Mouse (Mus musculus): ENCODE results near the gene Lrrc71. TPM values are rescaled to one million over a fixed set of nuclear protein-coding genes. Genes with fewer than 3 reads are reported as not detected.

Lrrc71 gene
- polyA plus RNA-seq, 1 experiment, result 0.08 TPM

DNA sequence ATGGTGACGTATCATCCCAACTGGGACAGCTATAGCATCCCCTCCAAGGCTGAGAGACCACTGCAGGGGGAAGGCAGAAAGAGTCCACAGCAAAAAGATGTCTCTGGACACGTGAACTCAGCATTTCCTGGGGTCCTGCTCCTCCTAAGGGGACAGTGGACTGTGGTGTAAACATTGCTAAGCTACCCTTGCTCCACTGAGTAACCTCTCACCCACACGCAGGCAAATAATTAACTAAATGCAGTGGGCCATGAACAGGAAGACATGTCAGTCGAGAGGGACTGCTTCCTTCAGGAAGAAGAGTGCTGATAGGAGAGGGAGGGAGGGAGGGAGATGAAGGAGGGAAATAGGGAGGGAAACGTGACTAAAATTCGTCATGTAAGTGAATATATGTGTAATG lies 22.7 kb upstream of the Lrrc71 start:
- Histone ChIP-seq H3K79me2 (ENCODE audit: control insufficient read depth, insufficient read depth) (no peaks in the 10 kb centered on the region), H3K4me3 (ENCODE audit: insufficient read depth, poor library complexity, severe bottlenecking) (no peak overlapping the region), H3K79me3 (ENCODE audit: low read depth) (no peaks in the 10 kb centered on the region), H3ac (ENCODE audit: control insufficient read depth, insufficient read length, low read depth) (no peak overlapping the region), H3K27me3 (ENCODE audit: control insufficient read depth, insufficient read depth, insufficient read length) (peaks cover 45% of the 10 kb centered on the region), H3K36me3 (ENCODE audit: control insufficient read depth, insufficient read depth) (no peaks in the 10 kb centered on the region)
- TF ChIP-seq CEBPB (IDR thresholded peaks at IDR 0.05; ENCODE audit: low read depth) (no peak), MAX (IDR thresholded peaks at IDR 0.05) (no peak)

DNA sequence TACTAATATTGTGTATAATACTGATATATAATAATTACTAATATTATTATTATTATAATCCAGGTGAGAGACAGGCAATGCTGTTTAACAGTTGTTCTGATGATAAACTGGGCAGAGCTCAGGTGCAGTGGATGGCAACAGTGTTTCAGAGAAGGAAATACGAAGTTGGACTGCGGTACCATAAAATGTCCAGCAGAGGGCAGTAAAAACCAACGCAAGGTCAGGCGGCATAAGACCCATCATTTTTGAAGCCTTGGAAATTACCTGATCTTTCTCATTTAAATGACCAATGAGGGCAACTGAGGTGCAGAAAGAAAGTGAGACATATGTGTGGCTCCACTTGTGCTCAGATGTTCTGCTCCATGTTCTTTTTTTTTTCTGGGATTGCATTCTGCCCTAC lies 21.9 kb upstream of the Lrrc71 start:
- no peak overlapping the region for H3K4me3 ChIP-seq (ENCODE audit: insufficient read depth, poor library complexity, severe bottlenecking)
- no peak overlapping the region for H3ac ChIP-seq (ENCODE audit: control insufficient read depth, insufficient read length, low read depth)
- H3K27me3 ChIP-seq (ENCODE audit: control insufficient read depth, insufficient read depth, insufficient read length), result peaks cover 37% of the 10 kb centered on the region
- no peaks in the 10 kb centered on the region for H3K79me3 ChIP-seq (ENCODE audit: low read depth)
- no peaks in the 10 kb centered on the region for H3K79me2 ChIP-seq (ENCODE audit: control insufficient read depth, insufficient read depth)
- peak; percentile 39 for TF ChIP-seq CTCF (IDR thresholded peaks at IDR 0.05; ENCODE audit: control insufficient read depth, insufficient read depth, insufficient read length)
- no peak for TF ChIP-seq USF1 (IDR thresholded peaks at IDR 0.05; ENCODE audit: low read depth)
- TF ChIP-seq MYOG (IDR thresholded peaks at IDR 0.05; ENCODE audit: control insufficient read depth, extremely low read depth, insufficient read length), result no peak
- TF ChIP-seq MYOD1 (IDR thresholded peaks at IDR 0.05; ENCODE audit: control insufficient read depth, insufficient read length, low read depth), result no peak
- TF ChIP-seq FOSL1 (IDR thresholded peaks at IDR 0.05; ENCODE audit: insufficient read depth, low read length, poor library complexity, severe bottlenecking), result no peak
- no peak for TF ChIP-seq MAX (IDR thresholded peaks at IDR 0.05)
- H3K36me3 ChIP-seq (ENCODE audit: control insufficient read depth, insufficient read depth), result no peaks in the 10 kb centered on the region

DNA sequence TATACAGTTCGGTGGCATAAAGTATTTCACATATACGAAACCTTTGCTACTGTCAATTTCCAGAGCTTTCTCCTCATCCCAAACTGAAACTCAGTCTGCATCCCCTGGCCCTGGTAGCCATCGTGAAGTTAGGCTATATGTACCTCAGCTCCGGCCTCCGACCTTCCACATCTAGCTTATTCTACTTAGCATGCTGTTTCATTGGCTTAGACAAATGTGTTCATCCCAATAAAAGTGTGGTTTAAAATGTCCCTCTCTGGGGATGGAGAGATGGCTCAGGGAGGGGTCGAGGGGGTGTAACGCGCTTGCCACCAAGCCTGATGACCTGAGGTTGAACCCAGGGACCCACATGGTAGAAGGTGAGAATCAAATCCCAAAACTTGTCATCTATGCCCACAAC lies 21.1 kb upstream of the Lrrc71 start:
- Histone ChIP-seq H3K79me3 (ENCODE audit: low read depth) (no peaks in the 10 kb centered on the region), H3ac (ENCODE audit: control insufficient read depth, insufficient read length, low read depth) (no peak overlapping the region), H3K79me2 (ENCODE audit: control insufficient read depth, insufficient read depth) (no peaks in the 10 kb centered on the region), H3K27me3 (ENCODE audit: control insufficient read depth, insufficient read depth, insufficient read length) (peaks cover 31% of the 10 kb centered on the region), H3K36me3 (ENCODE audit: control insufficient read depth, insufficient read depth) (no peaks in the 10 kb centered on the region), H3K4me3 (ENCODE audit: insufficient read depth, poor library complexity, severe bottlenecking) (no peak overlapping the region)
- TF ChIP-seq CTCF (IDR thresholded peaks at IDR 0.05; ENCODE audit: control insufficient read depth, insufficient read depth, insufficient read length) (no peak), USF1 (IDR thresholded peaks at IDR 0.05; ENCODE audit: low read depth) (no peak), FOSL1 (IDR thresholded peaks at IDR 0.05; ENCODE audit: insufficient read depth, low read length, poor library complexity, severe bottlenecking) (no peak), MYOD1 (IDR thresholded peaks at IDR 0.05; ENCODE audit: control insufficient read depth, insufficient read length, low read depth) (no peak), MYOG (IDR thresholded peaks at IDR 0.05; ENCODE audit: control insufficient read depth, extremely low read depth, insufficient read length) (no peak)

DNA sequence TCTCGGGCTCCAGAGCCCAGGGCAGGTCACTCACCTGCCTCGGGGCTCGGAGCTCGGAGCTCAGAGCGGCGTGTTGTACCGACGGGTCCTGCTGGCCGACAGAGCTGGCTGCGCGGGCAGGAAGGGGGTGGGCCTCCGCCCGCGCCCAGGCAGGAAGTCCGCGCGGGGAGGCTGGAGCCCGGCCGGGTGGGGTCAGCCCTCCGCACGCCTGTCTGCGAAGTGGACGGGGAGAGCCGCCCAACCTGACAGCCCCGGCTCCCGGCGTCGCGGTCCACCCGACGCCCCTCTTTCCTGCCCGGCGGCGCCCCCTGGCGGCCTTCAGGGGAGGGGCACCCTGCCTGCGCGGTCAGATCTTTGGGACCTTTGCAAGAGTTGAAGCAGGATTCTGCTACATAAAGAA lies 20.4 kb upstream of the Lrrc71 start:
- Histone ChIP-seq H3K79me3 (ENCODE audit: low read depth) (no peaks in the 10 kb centered on the region), H3ac (ENCODE audit: control insufficient read depth, insufficient read length, low read depth) (no peak overlapping the region), H3K79me2 (ENCODE audit: control insufficient read depth, insufficient read depth) (no peaks in the 10 kb centered on the region), H3K4me3 (ENCODE audit: insufficient read depth, poor library complexity, severe bottlenecking) (no peak overlapping the region), H3K27me3 (ENCODE audit: control insufficient read depth, insufficient read depth, insufficient read length) (peaks cover 25% of the 10 kb centered on the region), H3K36me3 (ENCODE audit: control insufficient read depth, insufficient read depth) (no peaks in the 10 kb centered on the region)
- no peak for TF ChIP-seq FOSL1 (IDR thresholded peaks at IDR 0.05; ENCODE audit: insufficient read depth, low read length, poor library complexity, severe bottlenecking)
- peak; percentile 83 for TF ChIP-seq CTCF (IDR thresholded peaks at IDR 0.05; ENCODE audit: control insufficient read depth, insufficient read depth, insufficient read length)

DNA sequence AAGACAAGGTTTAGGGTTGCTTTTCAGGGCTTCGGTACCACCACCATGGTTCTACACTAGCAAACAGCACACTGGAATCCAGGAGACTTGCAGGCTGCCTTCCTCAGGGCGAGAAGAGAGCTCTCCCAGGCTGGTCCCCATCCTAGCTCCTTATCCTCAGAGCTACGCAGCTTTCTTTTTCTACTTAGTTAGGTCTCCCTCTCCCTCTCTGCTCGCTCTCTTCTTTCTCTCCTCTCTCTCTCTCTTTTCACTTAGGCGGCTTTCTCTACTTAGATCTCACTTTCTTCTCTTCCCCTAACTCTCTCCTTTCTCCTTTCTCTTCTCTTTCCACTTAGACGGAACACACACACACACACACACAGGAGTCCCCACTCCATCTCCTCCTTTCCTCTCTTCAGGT lies 20.0 kb upstream of the Lrrc71 start:
- Histone ChIP-seq H3K79me3 (ENCODE audit: low read depth) (no peaks in the 10 kb centered on the region), H3K36me3 (ENCODE audit: control insufficient read depth, insufficient read depth) (no peaks in the 10 kb centered on the region), H3K79me2 (ENCODE audit: control insufficient read depth, insufficient read depth) (no peaks in the 10 kb centered on the region), H3K4me3 (ENCODE audit: insufficient read depth, poor library complexity, severe bottlenecking) (no peak overlapping the region), H3K27me3 (ENCODE audit: control insufficient read depth, insufficient read depth, insufficient read length) (peaks cover 21% of the 10 kb centered on the region), H3ac (ENCODE audit: control insufficient read depth, insufficient read length, low read depth) (no peak overlapping the region)
- no peak for TF ChIP-seq MYOG (IDR thresholded peaks at IDR 0.05; ENCODE audit: control insufficient read depth, extremely low read depth, insufficient read length)
- TF ChIP-seq MYOD1 (IDR thresholded peaks at IDR 0.05; ENCODE audit: control insufficient read depth, insufficient read length, low read depth), result no peak
- no peak for TF ChIP-seq CTCF (IDR thresholded peaks at IDR 0.05; ENCODE audit: control insufficient read depth, insufficient read depth, insufficient read length)
- no peak for TF ChIP-seq CEBPB (IDR thresholded peaks at IDR 0.05; ENCODE audit: low read depth)
- no peak for TF ChIP-seq MAX (IDR thresholded peaks at IDR 0.05)
- TF ChIP-seq FOSL1 (IDR thresholded peaks at IDR 0.05; ENCODE audit: insufficient read depth, low read length, poor library complexity, severe bottlenecking), result no peak
- no peak for TF ChIP-seq USF1 (IDR thresholded peaks at IDR 0.05; ENCODE audit: low read depth)

DNA sequence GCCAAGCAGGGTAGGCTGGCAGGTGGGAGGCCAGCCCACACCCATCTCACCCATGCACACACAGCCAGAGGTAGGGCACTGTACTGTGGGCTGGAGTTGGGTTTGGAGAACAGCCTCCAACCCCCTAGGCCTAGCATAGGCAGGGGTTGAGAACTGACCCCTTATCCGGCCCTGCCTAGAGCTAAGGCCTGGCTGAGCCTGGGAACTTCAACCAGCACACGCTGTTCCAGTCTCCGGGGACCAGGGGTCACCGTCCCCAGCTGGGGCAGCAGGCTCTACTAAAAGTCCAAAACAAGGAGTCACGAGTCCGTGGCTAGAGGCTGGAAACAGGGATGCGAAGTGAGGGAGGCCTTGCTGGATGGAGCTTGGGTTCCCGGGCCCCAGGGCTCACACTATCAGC lies 19.3 kb upstream of the Lrrc71 start:
- TF ChIP-seq USF1 (IDR thresholded peaks at IDR 0.05; ENCODE audit: low read depth) (no peak), MAX (IDR thresholded peaks at IDR 0.05) (no peak), MYOG (IDR thresholded peaks at IDR 0.05; ENCODE audit: control insufficient read depth, extremely low read depth, insufficient read length) (no peak), CTCF (IDR thresholded peaks at IDR 0.05; ENCODE audit: control insufficient read depth, insufficient read depth, insufficient read length) (no peak), MYOD1 (IDR thresholded peaks at IDR 0.05; ENCODE audit: control insufficient read depth, insufficient read length, low read depth) (no peak), FOSL1 (IDR thresholded peaks at IDR 0.05; ENCODE audit: insufficient read depth, low read length, poor library complexity, severe bottlenecking) (no peak), CEBPB (IDR thresholded peaks at IDR 0.05; ENCODE audit: low read depth) (no peak)
- H3K27me3 ChIP-seq (ENCODE audit: control insufficient read depth, insufficient read depth, insufficient read length), result peaks cover 14% of the 10 kb centered on the region
- no peak overlapping the region for H3ac ChIP-seq (ENCODE audit: control insufficient read depth, insufficient read length, low read depth)
- H3K4me3 ChIP-seq (ENCODE audit: insufficient read depth, poor library complexity, severe bottlenecking), result no peak overlapping the region
- H3K79me2 ChIP-seq (ENCODE audit: control insufficient read depth, insufficient read depth), result no peaks in the 10 kb centered on the region
- H3K36me3 ChIP-seq (ENCODE audit: control insufficient read depth, insufficient read depth), result no peaks in the 10 kb centered on the region
- H3K79me3 ChIP-seq (ENCODE audit: low read depth), result no peaks in the 10 kb centered on the region

All from C2C12 (cell line).